Mouse (Mus musculus) ES-Bruce4 (cell line): ENCODE data around the gene Uhrf1.

Experiments used
- CTCF ChIP-seq: IDR thresholded peaks from one replicate; pipeline ENCODE4 v1.8.1; 2011; ENCODE audit warnings: low read depth, low read length
- EP300 ChIP-seq: IDR thresholded peaks from 2 replicates; pipeline ENCODE4 v1.6.1; 2011; ENCODE audit warnings: low read depth, low read length; ENCODE audit not compliant: insufficient read depth
- POLR2A ChIP-seq: IDR thresholded peaks from one replicate; pipeline ENCODE4 v1.8.1; 2011; ENCODE audit warnings: low read length; ENCODE audit not compliant: insufficient read depth

GRCm38 (mm10) chr17:56288866-56289265 is 14.3 kb upstream of the Uhrf1 start:
- TF ChIP-seq CTCF (no peak), POLR2A (no peak), EP300 (no peak)
